Mouse (Mus musculus) stomach, embryonic 14.5 days (tissue): ENCODE data around the gene Lyrm7. TPM values are rescaled to one million over a fixed set of nuclear protein-coding genes. Genes with fewer than 3 reads are reported as not detected.

ENCODE experiments used
- ATAC-seq: fragments of 200-750 bp; cut with Nextera tagmentation; 2 replicates; pipeline ENCODE4 v1.8.0; 2017; ENCODE audit warnings: low read depth, moderate TSS enrichment; ENCODE audit not compliant: insufficient number of reproducible peaks, insufficient read depth, low FRiP score
- H3K27ac ChIP-seq: fragments of 300-500 bp; sonication (generic); 2 replicates; pipeline ENCODE4 v1.5.1; 2014; ENCODE audit warnings: mild to moderate bottlenecking, low read length, moderate library complexity, mixed read lengths
- H3K27me3 ChIP-seq: fragments of 300-500 bp; sonication (generic); 2 replicates; pipeline ENCODE4 v1.6.1; 2014; ENCODE audit warnings: low read length, control low read depth, mixed read lengths; ENCODE audit not compliant: control insufficient read depth, insufficient read depth
- H3K36me3 ChIP-seq: fragments of 300-500 bp; sonication (generic); 2 replicates; pipeline ENCODE4 v1.6.1; 2014; ENCODE audit warnings: mild to moderate bottlenecking, control low read depth, low read length, moderate library complexity, mixed read lengths; ENCODE audit not compliant: control insufficient read depth, insufficient read depth
- H3K4me1 ChIP-seq: fragments of 300-500 bp; sonication (generic); 2 replicates; pipeline ENCODE4 v1.6.1; 2014; ENCODE audit warnings: low read length, control low read depth, mixed read lengths; ENCODE audit not compliant: control insufficient read depth, insufficient read depth
- H3K4me2 ChIP-seq: fragments of 300-500 bp; sonication (generic); replicated peaks from 2 replicates; pipeline ENCODE4 v1.6.1; 2014; ENCODE audit warnings: low read depth, low read length, control low read depth
- H3K4me3 ChIP-seq: fragments of 300-500 bp; sonication (generic); 2 replicates; pipeline ENCODE4 v1.5.1; 2014; ENCODE audit warnings: low read depth, low read length, control low read depth
- H3K9ac ChIP-seq: fragments of 300-500 bp; sonication (generic); replicated peaks from 2 replicates; pipeline ENCODE4 v1.6.1; 2014; ENCODE audit warnings: low read depth, mild to moderate bottlenecking, control low read depth, low read length, moderate library complexity, mixed read lengths
- H3K9me3 ChIP-seq: fragments of 300-500 bp; sonication (generic); 2 replicates; pipeline ENCODE4 v1.6.1; 2016; ENCODE audit warnings: low read depth, low read length, control low read depth; ENCODE audit not compliant: control insufficient read depth
- WGBS: fragments of 180-500 bp; shearing (Covaris S2); extraction: QIAGEN DNeasy Blood & Tissue Kit; methylation state at CpG from one replicate; pipeline ENCODE4 v1.1.7; 2014; 5-methylcytosine and 5-hydroxymethylcytosine counted together
- polyA plus RNA-seq: library from polyadenylated mRNA; unstranded; fragments of >200 nt; fragmentation: Nextera tagmentation; extraction: Ambion mirVana; gene quantifications from 2 replicates; pipeline ENCODE4 v1.2.1, GENCODE M21; 2014

Gene Lyrm7
- polyA plus RNA-seq, 1 experiment from 2014 or later: 6.8 TPM

DNA sequence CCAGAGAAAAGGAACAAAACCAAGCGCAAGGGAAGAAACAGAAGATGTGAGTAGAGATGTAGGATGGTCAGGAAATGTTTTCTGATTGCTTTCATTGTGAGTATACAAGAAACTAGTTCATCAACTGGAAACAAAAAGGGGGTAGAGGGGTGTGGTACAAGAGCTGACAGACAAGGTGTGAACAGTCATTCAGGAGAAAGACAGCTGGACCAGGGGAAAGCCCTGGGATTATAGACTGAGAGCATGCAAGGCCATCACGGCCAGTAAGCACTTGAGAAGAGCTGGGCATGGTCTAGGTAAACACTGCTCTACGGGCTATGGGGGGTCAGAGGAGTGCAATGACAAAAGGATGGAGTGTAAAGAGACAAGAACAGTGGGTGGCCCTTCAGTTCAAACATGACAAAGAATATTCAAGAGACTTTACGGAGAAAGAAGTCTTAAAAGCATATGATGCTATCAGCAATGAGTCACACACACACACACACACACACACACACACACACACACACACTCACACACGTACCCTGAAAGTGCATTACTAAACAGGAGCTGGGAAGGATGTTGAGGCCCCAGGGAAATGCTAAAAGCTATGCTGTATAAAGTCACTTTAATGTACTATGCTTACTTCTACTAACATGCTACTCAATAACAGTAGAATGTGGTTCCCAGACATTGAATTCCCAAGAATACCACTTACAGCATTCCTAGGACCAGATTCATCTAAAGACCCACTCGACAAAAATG, 83.2 kb downstream of the Lyrm7 start:
- no peak for ATAC-seq
- 70% methylated on average over 6 of the region's 6 CpGs for WGBS

More for the DNA sequence above, 83.2 kb downstream of the Lyrm7 start:
- Histone ChIP-seq H3K27ac (no peak overlapping the region), H3K4me1 (peaks cover 19% of the 10 kb centered on the region), H3K36me3 (no peaks in the 10 kb centered on the region), H3K4me3 (no peak overlapping the region), H3K27me3 (no peaks in the 10 kb centered on the region), H3K9ac (no peak overlapping the region), H3K9me3 (no peaks in the 10 kb centered on the region), H3K4me2 (no peak overlapping the region)

Other genes with a start within 250 kb of the Lyrm7 start
- gene Cdc42se2, start 73.2 kb downstream of the Lyrm7 start, polyA plus RNA-seq: 87.7 and 88.6 TPM in 2 replicates
- gene Hint1, start 5.5 kb upstream of the Lyrm7 start, polyA plus RNA-seq: 672 and 728 TPM in 2 replicates
- 197 and 202 TPM in 2 replicates for gene Gpx3, start 41.5 kb upstream of the Lyrm7 start, polyA plus RNA-seq
- gene Tnip1, start 102.0 kb upstream of the Lyrm7 start, polyA plus RNA-seq: 21.0 and 21.4 TPM in 2 replicates
- gene Anxa6, start 172.5 kb upstream of the Lyrm7 start, polyA plus RNA-seq: 400 and 419 TPM in 2 replicates
- gene Ccdc69, start 217.2 kb upstream of the Lyrm7 start, polyA plus RNA-seq: 1.8 and 3.2 TPM in 2 replicates
- 23.3 and 25.2 TPM in 2 replicates for gene Gm2a, start 237.2 kb upstream of the Lyrm7 start, polyA plus RNA-seq